Mouse (Mus musculus): ENCODE measurements around the gene Gm10643.

- TF ChIP-seq CTCF (IDR thresholded peaks at IDR 0.05; ENCODE audit: borderline replicate concordance, extremely low read depth, insufficient read depth, insufficient read length) (no peak), POLR2A (IDR thresholded peaks at IDR 0.05; ENCODE audit: borderline replicate concordance, extremely low read depth, insufficient read depth, insufficient read length, poor library complexity, severe bottlenecking) (no peak)
Observed at GRCm38 (mm10) chr8:84059226-84059625, 5.7 kb downstream of the Gm10643 start.
